Mouse (Mus musculus) lung, embryonic 16.5 days (tissue): ENCODE results near the gene Ncoa3. TPM values are rescaled to one million over a fixed set of nuclear protein-coding genes. Genes with fewer than 3 reads are reported as not detected.
"Not testable (repeated sequence)": the region's sequence is repeated elsewhere in the genome, so short reads cannot be mapped to it uniquely, and the experiment has no call there.

Source experiments
- ATAC-seq: fragments of 200-750 bp; cut with Nextera tagmentation; 2 replicates; pipeline ENCODE4 v1.8.0; 2017; ENCODE audit warnings: low read depth, mild to moderate bottlenecking, moderate library complexity
- H3K27ac ChIP-seq: fragments of 300-500 bp; sonication (generic); 2 replicates; pipeline ENCODE4 v1.5.1; 2014; ENCODE audit warnings: mild to moderate bottlenecking, control low read depth, low read length
- H3K27me3 ChIP-seq: fragments of 300-500 bp; sonication (generic); 2 replicates; pipeline ENCODE4 v1.6.1; 2014; ENCODE audit warnings: low read depth, low read length, mixed read lengths; ENCODE audit not compliant: control insufficient read depth, insufficient read depth
- H3K36me3 ChIP-seq: fragments of 300-500 bp; sonication (generic); 2 replicates; pipeline ENCODE4 v1.6.1; 2014; ENCODE audit warnings: low read length; ENCODE audit not compliant: control insufficient read depth, insufficient read depth
- H3K4me1 ChIP-seq: fragments of 300-500 bp; sonication (generic); replicated peaks from 2 replicates; pipeline ENCODE4 v1.6.1; 2014; ENCODE audit warnings: low read length, mixed read lengths; ENCODE audit not compliant: control insufficient read depth, insufficient read depth
- H3K4me2 ChIP-seq: fragments of 300-500 bp; sonication (generic); 2 replicates; pipeline ENCODE4 v1.6.1; 2014; ENCODE audit warnings: low read depth, low read length, control low read depth
- H3K4me3 ChIP-seq: fragments of 300-500 bp; sonication (generic); 2 replicates; pipeline ENCODE4 v1.5.1; 2014; ENCODE audit warnings: mild to moderate bottlenecking, low read length, control low read depth
- H3K9ac ChIP-seq: fragments of 300-500 bp; sonication (generic); 2 replicates; pipeline ENCODE4 v1.6.1; 2014; ENCODE audit warnings: low read length, control low read depth
- H3K9me3 ChIP-seq: fragments of 300-500 bp; sonication (generic); 2 replicates; pipeline ENCODE4 v1.6.1; 2016; ENCODE audit warnings: low read length; ENCODE audit not compliant: control insufficient read depth
- WGBS: fragments of 180-500 bp; shearing (Covaris S2); extraction: QIAGEN DNeasy Blood & Tissue Kit; methylation state at CpG from one replicate; pipeline ENCODE4 v1.1.7; 2014; 5-methylcytosine and 5-hydroxymethylcytosine counted together
- polyA plus RNA-seq: library from polyadenylated mRNA; unstranded; fragments of >200 nt; fragmentation: Nextera tagmentation; extraction: Ambion mirVana; gene quantifications from 2 replicates; pipeline ENCODE4 v1.2.1, GENCODE M21; 2015

Gene Ncoa3
- polyA plus RNA-seq, result 11.5 and 12.1 TPM in 2 replicates

GRCm38 (mm10) chr2:165992270-165993172, at the start of gene Ncoa3:
Gene Ncoa3, plus strand, starts transcription at chr2:165992636.
- peak within 1 kb of the TSS; percentile 85 for H3K4me2 ChIP-seq
- no peaks in the 10 kb centered on the region for H3K27me3 ChIP-seq
- peak within 1 kb of the TSS; percentile 81 for H3K27ac ChIP-seq
- H3K9ac ChIP-seq, result peak within 1 kb of the TSS; percentile 96
- H3K36me3 ChIP-seq, result no peaks in the 10 kb centered on the region
- H3K9me3 ChIP-seq, result no peaks in the 10 kb centered on the region
- peaks cover 6% of the 10 kb centered on the region for H3K4me1 ChIP-seq
- WGBS, result 2% methylated on average over 63 of the region's 103 CpGs
- ATAC-seq, result peak; percentile 99
- H3K4me3 ChIP-seq, result peak within 1 kb of the TSS; percentile 89

GRCm38 (mm10) chr2:165943113-165943512, 49.3 kb upstream of the Ncoa3 start:
- Histone ChIP-seq H3K9me3 (no peaks in the 10 kb centered on the region), H3K27me3 (no peaks in the 10 kb centered on the region), H3K4me3 (no peak overlapping the region), H3K4me1 (0 out of 2 replicates have a peak, but pooled peaks cover 2% of the 10 kb centered on the region), H3K36me3 (no peaks in the 10 kb centered on the region), H3K4me2 (no peak overlapping the region), H3K27ac (no peak overlapping the region), H3K9ac (no peak overlapping the region)
- ATAC-seq, result no peak
- 83% methylated on average over 2 of the region's 2 CpGs for WGBS

GRCm38 (mm10) chr2:165944576-165945351, 47.7 kb upstream of the Ncoa3 start:
- no peak overlapping the region for H3K4me2 ChIP-seq
- WGBS, result 75% methylated on average over 11 of the region's 11 CpGs
- no peak overlapping the region for H3K9ac ChIP-seq
- H3K4me1 ChIP-seq, result no peaks in the 10 kb centered on the region
- H3K27ac ChIP-seq, result no peak overlapping the region
- H3K36me3 ChIP-seq, result no peaks in the 10 kb centered on the region
- no peaks in the 10 kb centered on the region for H3K27me3 ChIP-seq
- H3K4me3 ChIP-seq, result no peak overlapping the region
- no peaks in the 10 kb centered on the region for H3K9me3 ChIP-seq
- no peak for ATAC-seq

- 64% methylated on average over 1 of the region's 1 CpGs for WGBS
Observed at GRCm38 (mm10) chr2:165946046-165946564, 46.3 kb upstream of the Ncoa3 start.

GRCm38 (mm10) chr2:165948007-165948406, 44.4 kb upstream of the Ncoa3 start:
- Histone ChIP-seq H3K27ac (no peak overlapping the region), H3K9ac (no peak overlapping the region)
- 30% methylated on average over 1 of the region's 1 CpGs for WGBS

More at GRCm38 (mm10) chr2:165946046-165946564, 46.3 kb upstream of the Ncoa3 start:
- no peak overlapping the region for H3K4me2 ChIP-seq
- no peaks in the 10 kb centered on the region for H3K4me1 ChIP-seq
- H3K9me3 ChIP-seq, result no peaks in the 10 kb centered on the region
- H3K9ac ChIP-seq, result no peak overlapping the region
- H3K27ac ChIP-seq, result no peak overlapping the region
- ATAC-seq, result no peak
- H3K36me3 ChIP-seq, result no peaks in the 10 kb centered on the region
- no peaks in the 10 kb centered on the region for H3K27me3 ChIP-seq
- H3K4me3 ChIP-seq, result no peak overlapping the region

DNA sequence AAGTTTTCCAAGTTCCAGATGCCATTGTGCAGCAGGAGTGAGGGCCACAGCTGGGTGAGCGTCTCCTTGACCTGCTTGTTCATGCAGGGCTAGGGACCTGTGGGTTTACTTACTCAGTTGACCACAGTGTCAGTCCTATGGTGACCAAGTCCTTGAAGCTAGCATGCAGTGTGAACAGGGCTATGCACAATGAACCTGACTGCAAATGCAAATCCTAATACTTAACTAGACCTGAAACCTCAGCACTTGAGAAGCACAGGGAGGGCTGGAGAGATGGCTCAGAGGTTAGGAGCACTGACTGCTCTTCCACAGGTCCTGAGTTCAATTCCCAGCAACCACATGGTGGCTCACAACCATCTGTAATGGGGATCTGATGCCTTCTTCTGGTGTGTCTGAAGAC, 43.7 kb upstream of the Ncoa3 start:
- not testable (repeated sequence) for H3K4me3 ChIP-seq, H3K9me3 ChIP-seq, H3K27ac ChIP-seq, H3K4me2 ChIP-seq, H3K36me3 ChIP-seq, H3K27me3 ChIP-seq, H3K9ac ChIP-seq, ATAC-seq, H3K4me1 ChIP-seq
- 65% methylated on average over 1 of the region's 1 CpGs for WGBS

More at GRCm38 (mm10) chr2:165948007-165948406, 44.4 kb upstream of the Ncoa3 start:
- Histone ChIP-seq H3K4me3 (no peak overlapping the region), H3K27me3 (no peaks in the 10 kb centered on the region), H3K9me3 (no peaks in the 10 kb centered on the region), H3K4me1 (0 out of 2 replicates have a peak, but pooled peaks cover 3% of the 10 kb centered on the region), H3K36me3 (no peaks in the 10 kb centered on the region), H3K4me2 (no peak overlapping the region)
- ATAC-seq, result no peak

- Histone ChIP-seq H3K4me2 (no peak overlapping the region), H3K27me3 (no peaks in the 10 kb centered on the region), H3K4me3 (no peak overlapping the region), H3K9ac (no peak overlapping the region), H3K9me3 (no peaks in the 10 kb centered on the region), H3K36me3 (no peaks in the 10 kb centered on the region), H3K27ac (no peak overlapping the region), H3K4me1 (peaks cover 3% of the 10 kb centered on the region; the same call in 1 of the 2 replicates)
- ATAC-seq, result no peak
- WGBS, result 31% methylated on average over 3 of the region's 3 CpGs
Observed at GRCm38 (mm10) chr2:165949719-165950118, 42.7 kb upstream of the Ncoa3 start.

DNA sequence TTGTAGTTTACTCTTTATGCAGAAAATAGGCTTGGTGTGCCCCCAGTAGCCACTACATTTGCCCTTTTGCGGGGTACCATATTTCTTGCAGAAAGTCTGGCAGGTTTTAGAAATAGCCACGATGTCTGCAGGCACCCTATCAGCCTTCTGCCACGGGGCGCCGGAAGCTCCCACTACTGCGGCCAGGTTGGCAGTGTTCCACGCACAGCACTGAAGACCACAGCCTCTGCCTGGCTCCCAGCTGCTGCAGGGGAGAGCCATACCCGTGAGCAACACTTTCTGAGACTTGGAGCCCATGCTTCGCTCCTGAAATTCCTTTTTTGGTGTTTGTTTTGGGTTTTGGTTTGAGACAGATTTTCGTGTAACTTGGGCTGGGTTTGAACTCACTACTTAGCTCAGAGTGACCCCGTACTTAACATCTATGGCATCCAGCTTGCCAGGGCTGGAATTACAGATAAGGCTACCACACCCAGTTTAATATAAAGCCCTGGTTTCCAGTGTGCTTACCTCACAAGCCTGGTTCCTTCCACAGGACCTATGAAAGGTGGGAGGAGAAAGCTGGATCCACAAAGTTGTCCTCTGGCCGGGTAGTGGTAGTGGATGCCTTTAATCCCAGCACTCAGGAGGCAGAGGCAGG, 40.9 kb upstream of the Ncoa3 start:
- no peak overlapping the region for H3K4me2 ChIP-seq
- H3K27ac ChIP-seq, result no peak overlapping the region
- H3K4me3 ChIP-seq, result no peak overlapping the region
- WGBS, result 45% methylated on average over 12 of the region's 12 CpGs
- no peak overlapping the region for H3K9ac ChIP-seq
- H3K27me3 ChIP-seq, result no peaks in the 10 kb centered on the region
- no peaks in the 10 kb centered on the region for H3K9me3 ChIP-seq
- H3K4me1 ChIP-seq, result peaks cover 3% of the 10 kb centered on the region; the same call in 1 of the 2 replicates
- no peak for ATAC-seq
- no peaks in the 10 kb centered on the region for H3K36me3 ChIP-seq
